Mouse (Mus musculus): ENCODE data around the gene 1700001O22Rik. TPM values are rescaled to one million over a fixed set of nuclear protein-coding genes. Genes with fewer than 3 reads are reported as not detected.

The 1700001O22Rik gene
- total and polyA plus RNA-seq, 2 experiments from 2014 or later, result 1.4 to 1.8 TPM

DNA sequence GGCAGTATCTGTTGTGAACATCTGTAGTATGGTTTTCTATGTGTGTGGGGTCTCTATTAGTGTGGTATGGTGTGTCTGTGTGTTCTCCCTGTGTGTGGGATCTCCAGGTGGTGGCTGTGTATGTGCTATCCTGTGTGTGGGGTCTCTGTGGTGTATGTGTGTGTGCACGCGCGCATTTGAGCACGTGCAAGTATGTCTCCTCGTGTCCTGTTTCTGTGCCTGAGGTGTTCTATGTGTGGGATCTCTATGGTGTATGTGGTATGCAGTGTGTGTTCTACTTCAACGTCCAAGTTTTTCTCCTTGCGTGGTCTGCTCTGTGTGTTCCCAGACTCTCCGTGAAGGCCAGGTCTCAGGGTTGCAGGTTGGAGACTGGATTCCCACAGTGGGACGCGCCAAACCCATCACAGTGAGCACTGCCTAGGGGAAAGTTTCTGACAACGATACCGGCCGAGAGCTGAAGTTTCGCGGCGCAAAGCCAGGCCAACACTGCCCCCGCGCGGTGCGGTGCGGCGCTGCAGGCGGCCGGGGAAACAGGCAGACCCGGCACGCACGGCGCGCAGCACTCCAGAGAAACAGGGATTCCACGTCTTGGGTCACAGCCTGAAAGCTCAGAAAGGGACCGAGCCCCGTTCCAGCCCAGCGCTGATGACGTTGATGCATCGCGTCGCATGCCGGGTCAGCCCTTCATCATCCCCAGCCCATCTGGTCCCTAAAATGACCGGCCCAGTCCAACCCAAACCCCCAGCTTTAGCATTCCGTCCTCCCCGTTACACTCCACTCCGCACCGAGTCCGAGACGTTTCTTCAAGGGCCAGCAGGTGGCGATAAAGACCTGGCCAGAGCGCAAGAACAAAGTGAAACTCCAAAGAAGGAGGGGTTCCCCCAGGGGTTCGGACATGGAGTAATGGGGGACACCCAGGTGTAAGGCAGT lies 9.0 kb downstream of the 1700001O22Rik start:
- Histone ChIP-seq H3K4me2 (ENCODE audit: low read depth) (peak overlapping the region; percentile 54), H3K36me3 (ENCODE audit: insufficient read depth) (no peaks in the 10 kb centered on the region), H3K27me3 (ENCODE audit: insufficient read depth, low read length) (no peaks in the 10 kb centered on the region), H3K9ac (peak overlapping the region; percentile 49), H3K4me1 (ENCODE audit: insufficient read depth) (peaks cover 17% of the 10 kb centered on the region), H3K27ac (ENCODE audit: low read depth, low read length) (peak overlapping the region; percentile 73), H3K4me3 (ENCODE audit: low read depth, low read length) (peak overlapping the region; percentile 34), H3K9me3 (ENCODE audit: low read length) (no peaks in the 10 kb centered on the region)
- ATAC-seq (peak; percentile 83), DNase-seq (peak; percentile 96)
- 6% methylated on average over 48 of the region's 48 CpGs for WGBS
- peak; percentile 92 for TF ChIP-seq CTCF (IDR thresholded peaks at IDR 0.05; ENCODE audit: low read depth)

DNA sequence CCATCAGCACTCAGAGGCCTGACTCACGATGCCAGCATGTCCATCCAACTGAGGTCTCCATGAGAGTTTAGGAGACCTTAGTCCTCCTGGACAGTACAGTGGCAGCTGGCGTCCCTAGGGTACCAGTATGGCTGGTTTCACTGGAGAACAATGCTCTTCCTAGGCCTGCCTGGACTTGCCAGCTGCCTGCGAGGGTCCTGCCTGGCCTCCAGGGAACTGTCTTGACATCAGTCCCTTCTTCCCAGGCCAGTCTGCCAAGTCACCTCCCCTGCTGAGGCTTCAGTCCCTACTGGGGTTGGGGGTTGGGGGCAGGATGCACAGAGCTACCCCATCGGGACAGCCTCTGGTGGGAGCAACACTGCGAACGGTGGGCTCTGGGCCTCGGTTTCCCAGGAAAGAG lies 11.4 kb downstream of the 1700001O22Rik start:
- Histone ChIP-seq H3K36me3 (ENCODE audit: insufficient read depth) (no peaks in the 10 kb centered on the region), H3K4me2 (ENCODE audit: low read depth) (no peak overlapping the region), H3K27me3 (ENCODE audit: insufficient read depth, low read length) (no peaks in the 10 kb centered on the region), H3K4me1 (ENCODE audit: insufficient read depth) (peaks cover 13% of the 10 kb centered on the region), H3K27ac (ENCODE audit: low read depth, low read length) (no peak overlapping the region), H3K9ac (no peak overlapping the region), H3K9me3 (ENCODE audit: low read length) (no peaks in the 10 kb centered on the region), H3K4me3 (ENCODE audit: low read depth, low read length) (no peak overlapping the region)
- ATAC-seq, result no peak
- 86% methylated on average over 7 of the region's 7 CpGs for WGBS
- no peak for TF ChIP-seq CTCF (IDR thresholded peaks at IDR 0.05; ENCODE audit: low read depth)
- no peak for DNase-seq

DNA sequence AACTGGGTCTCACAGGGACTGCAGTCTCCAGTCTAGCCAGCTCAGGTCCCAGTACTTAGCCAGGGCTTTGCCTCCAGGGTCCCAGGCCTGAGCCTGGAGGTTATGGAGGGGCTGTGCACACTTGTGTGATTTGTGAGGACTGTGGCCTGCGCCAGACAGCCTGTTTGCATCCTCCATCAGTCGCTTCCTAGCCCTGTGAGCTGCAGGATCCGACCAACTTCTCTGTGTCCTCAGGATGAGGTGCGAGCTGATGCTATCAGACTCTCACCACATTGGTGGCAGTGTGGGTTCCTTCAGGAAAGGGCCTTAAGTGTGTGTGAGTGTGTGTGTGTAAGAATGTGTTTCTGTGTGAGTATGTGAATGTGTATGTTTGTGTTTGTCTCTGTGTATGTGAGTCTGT lies 16.0 kb downstream of the 1700001O22Rik start:
- H3K27me3 ChIP-seq (ENCODE audit: insufficient read depth, low read length), result no peaks in the 10 kb centered on the region
- ATAC-seq (no peak), DNase-seq (no peak)
- H3K9ac ChIP-seq, result no peak overlapping the region
- TF ChIP-seq CTCF (IDR thresholded peaks at IDR 0.05; ENCODE audit: low read depth), result no peak
- 67% methylated on average over 4 of the region's 4 CpGs for WGBS
- H3K27ac ChIP-seq (ENCODE audit: low read depth, low read length), result no peak overlapping the region
- no peak overlapping the region for H3K4me2 ChIP-seq (ENCODE audit: low read depth)
- H3K36me3 ChIP-seq (ENCODE audit: insufficient read depth), result no peaks in the 10 kb centered on the region
- no peak overlapping the region for H3K4me3 ChIP-seq (ENCODE audit: low read depth, low read length)
- no peaks in the 10 kb centered on the region for H3K9me3 ChIP-seq (ENCODE audit: low read length)
- 0 out of 2 replicates have a peak, but pooled peaks cover 4% of the 10 kb centered on the region for H3K4me1 ChIP-seq (ENCODE audit: insufficient read depth)

DNA sequence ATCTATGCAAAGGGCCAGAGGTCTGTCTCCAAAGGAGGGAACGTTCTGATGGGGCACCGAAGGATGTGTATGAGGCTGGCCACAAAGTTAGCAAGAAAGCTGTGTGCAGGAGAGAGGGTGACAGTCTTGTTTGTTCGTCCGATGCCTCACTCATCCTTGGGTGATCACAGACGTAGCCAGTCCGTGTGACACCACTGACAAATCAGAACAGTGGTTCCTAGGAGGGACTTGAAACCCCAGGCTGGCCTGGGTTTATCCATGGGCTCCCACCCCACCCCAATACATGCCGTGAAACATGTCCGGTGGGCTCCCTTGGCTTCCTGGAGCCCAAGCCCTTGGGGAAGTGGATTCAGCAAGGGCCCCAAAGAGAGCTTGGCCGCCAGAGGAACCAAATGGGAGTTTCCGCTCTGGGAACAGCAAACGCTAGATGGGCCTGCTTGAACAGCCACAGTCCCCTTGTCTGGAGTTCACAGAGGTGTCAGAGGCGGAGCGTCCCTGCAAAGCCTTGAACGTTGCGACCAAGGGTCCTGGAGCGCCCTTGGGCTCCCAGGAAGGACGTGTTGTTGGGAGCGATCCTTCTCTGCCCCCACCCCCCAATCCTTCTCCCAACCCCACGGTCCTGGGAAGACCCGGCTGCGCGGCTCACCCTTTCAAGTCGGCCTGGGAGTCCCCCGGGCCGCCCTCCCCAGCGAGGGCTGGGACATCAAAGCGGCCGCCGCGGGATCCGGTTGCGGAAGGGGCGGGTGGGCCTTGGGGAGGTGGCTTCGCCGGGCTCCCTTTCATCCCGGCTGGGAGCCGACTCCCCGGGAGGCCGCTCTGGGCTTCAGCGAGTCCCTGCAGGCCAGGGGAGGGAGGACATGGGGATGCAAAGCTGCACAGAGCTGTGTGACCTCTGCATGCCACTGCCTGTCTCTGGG lies 19.1 kb downstream of the 1700001O22Rik start:
- ATAC-seq (peak; percentile 40), DNase-seq (no peak)
- 0 out of 2 replicates have a peak, but pooled peaks cover 4% of the 10 kb centered on the region for H3K4me1 ChIP-seq (ENCODE audit: insufficient read depth)
- TF ChIP-seq CTCF (IDR thresholded peaks at IDR 0.05; ENCODE audit: low read depth), result peak; percentile 16; the same call in 1 of the 2 replicates
- no peaks in the 10 kb centered on the region for H3K9me3 ChIP-seq (ENCODE audit: low read length)
- H3K27me3 ChIP-seq (ENCODE audit: insufficient read depth, low read length), result no peaks in the 10 kb centered on the region
- H3K9ac ChIP-seq, result no peak overlapping the region; the same call in 1 of the 2 replicates
- H3K27ac ChIP-seq (ENCODE audit: low read depth, low read length), result peak overlapping the region; percentile 21; the same call in 1 of the 2 replicates
- WGBS, result 22% methylated on average over 29 of the region's 40 CpGs
- H3K4me2 ChIP-seq (ENCODE audit: low read depth), result peak overlapping the region; percentile 39
- no peak overlapping the region for H3K4me3 ChIP-seq (ENCODE audit: low read depth, low read length)
- H3K36me3 ChIP-seq (ENCODE audit: insufficient read depth), result no peaks in the 10 kb centered on the region

DNA sequence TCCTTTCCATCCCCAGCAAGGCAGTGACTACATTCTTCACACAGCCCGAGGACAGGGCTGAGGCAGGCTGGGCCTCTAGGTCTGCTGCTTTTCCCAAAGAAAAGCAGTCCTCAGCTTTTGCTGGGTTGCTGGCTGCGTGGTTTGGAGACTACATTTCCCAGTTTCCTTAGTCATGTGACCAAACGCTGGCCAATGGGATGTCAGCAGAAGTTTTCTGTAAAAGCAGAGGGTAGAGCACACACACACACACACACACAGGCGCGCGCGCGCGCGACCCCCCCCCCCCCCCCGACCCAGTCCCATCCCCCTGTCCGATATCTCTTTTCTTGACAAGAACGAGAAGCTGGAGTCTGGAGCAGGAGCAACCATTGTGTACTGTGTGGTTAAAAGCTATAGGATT lies 20.1 kb downstream of the 1700001O22Rik start:
- Histone ChIP-seq H3K27ac (ENCODE audit: low read depth, low read length) (peak overlapping the region; percentile 36; the same call in 1 of the 2 replicates), H3K27me3 (ENCODE audit: insufficient read depth, low read length) (no peaks in the 10 kb centered on the region), H3K4me1 (ENCODE audit: insufficient read depth) (0 out of 2 replicates have a peak, but pooled peaks cover 4% of the 10 kb centered on the region), H3K4me2 (ENCODE audit: low read depth) (peak overlapping the region; percentile 42), H3K4me3 (ENCODE audit: low read depth, low read length) (no peak overlapping the region), H3K9ac (no peak overlapping the region), H3K9me3 (ENCODE audit: low read length) (no peaks in the 10 kb centered on the region), H3K36me3 (ENCODE audit: insufficient read depth) (no peaks in the 10 kb centered on the region)
- DNase-seq, result peak; percentile 84
- ATAC-seq, result peak; percentile 86
- 0% methylated on average over 13 of the region's 13 CpGs for WGBS
- no peak for TF ChIP-seq CTCF (IDR thresholded peaks at IDR 0.05; ENCODE audit: low read depth)

DNA sequence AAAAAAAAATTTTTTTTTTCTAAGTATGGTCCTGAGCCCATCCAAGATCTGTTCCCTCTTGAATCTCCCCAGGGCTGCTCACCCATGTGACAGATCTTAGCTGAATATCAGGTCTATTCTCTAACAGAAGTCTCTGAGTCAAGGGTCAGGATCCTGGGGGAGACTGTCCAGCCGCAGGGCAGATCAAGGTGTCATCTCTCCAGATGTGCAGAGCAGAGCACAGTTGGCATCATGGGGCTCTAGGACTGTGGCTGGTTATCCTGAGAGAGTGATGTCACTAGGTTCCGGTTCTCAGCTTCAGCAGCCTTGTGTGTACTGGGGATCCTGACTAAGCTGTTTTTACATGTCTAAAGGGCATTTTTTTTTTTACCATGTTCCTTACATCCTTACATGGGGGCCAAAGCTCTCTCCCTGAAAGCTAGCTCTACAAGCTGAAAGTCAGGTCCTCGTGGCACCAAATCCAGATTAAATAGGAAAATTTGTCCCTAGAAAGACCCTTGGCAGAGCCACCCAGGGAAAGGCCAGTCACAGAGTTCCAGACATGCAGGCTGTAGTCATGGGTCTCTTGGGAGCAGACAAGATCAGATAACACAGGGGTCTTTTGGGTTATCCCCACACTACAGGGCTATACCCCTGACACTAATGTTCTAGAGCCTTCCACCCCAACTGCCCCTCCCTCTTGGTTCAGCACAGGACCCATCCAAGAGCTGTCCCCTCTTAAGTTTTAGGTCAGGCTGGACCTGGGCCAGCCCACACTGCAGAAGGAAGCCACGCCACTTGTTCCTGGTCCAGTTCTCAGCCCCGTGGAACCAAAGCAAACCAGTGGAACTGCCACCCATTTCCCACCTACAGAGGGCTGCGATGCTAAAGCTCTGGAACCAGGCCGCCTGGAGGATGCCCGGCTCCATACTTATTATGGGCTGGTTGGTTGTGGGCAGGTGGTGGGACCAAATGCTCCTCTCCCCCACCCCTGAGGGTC lies 20.9 kb downstream of the 1700001O22Rik start:
- peak; percentile 11; the same call in 1 of the 2 replicates for TF ChIP-seq CTCF (IDR thresholded peaks at IDR 0.05; ENCODE audit: low read depth)
- peak overlapping the region; percentile 42 for H3K4me2 ChIP-seq (ENCODE audit: low read depth)
- DNase-seq, result no peak
- H3K27ac ChIP-seq (ENCODE audit: low read depth, low read length), result peak overlapping the region; percentile 36; the same call in 1 of the 2 replicates
- H3K9ac ChIP-seq, result no peak overlapping the region
- no peaks in the 10 kb centered on the region for H3K27me3 ChIP-seq (ENCODE audit: insufficient read depth, low read length)
- 0 out of 2 replicates have a peak, but pooled peaks cover 4% of the 10 kb centered on the region for H3K4me1 ChIP-seq (ENCODE audit: insufficient read depth)
- no peak overlapping the region for H3K4me3 ChIP-seq (ENCODE audit: low read depth, low read length)
- WGBS, result 75% methylated on average over 8 of the region's 8 CpGs
- H3K36me3 ChIP-seq (ENCODE audit: insufficient read depth), result no peaks in the 10 kb centered on the region
- ATAC-seq, result no peak
- H3K9me3 ChIP-seq (ENCODE audit: low read length), result no peaks in the 10 kb centered on the region

Measured in forebrain, postnatal 0 days (tissue).